Mouse (Mus musculus) heart, adult 2 months (tissue): ENCODE measurements around the gene Pogz.

ENCODE experiments used
- CTCF ChIP-seq: fragments of 200-600 bp; IDR thresholded peaks from 2 replicates; pipeline ENCODE4 v1.8.1; 2022; ENCODE audit warnings: antibody characterized with exemption, mild to moderate bottlenecking, moderate library complexity
- EP300 ChIP-seq: fragments of 200-500 bp; IDR thresholded peaks from 2 replicates; pipeline ENCODE4 v1.6.1; 2011; ENCODE audit warnings: low read depth, low read length, control low read depth; ENCODE audit not compliant: insufficient read depth
- POLR2A ChIP-seq: fragments of 200-500 bp; IDR thresholded peaks from 2 replicates; pipeline ENCODE4 v1.6.1; 2011; ENCODE audit warnings: mild to moderate bottlenecking, low read depth, low read length, control low read depth; ENCODE audit not compliant: insufficient read depth

DNA sequence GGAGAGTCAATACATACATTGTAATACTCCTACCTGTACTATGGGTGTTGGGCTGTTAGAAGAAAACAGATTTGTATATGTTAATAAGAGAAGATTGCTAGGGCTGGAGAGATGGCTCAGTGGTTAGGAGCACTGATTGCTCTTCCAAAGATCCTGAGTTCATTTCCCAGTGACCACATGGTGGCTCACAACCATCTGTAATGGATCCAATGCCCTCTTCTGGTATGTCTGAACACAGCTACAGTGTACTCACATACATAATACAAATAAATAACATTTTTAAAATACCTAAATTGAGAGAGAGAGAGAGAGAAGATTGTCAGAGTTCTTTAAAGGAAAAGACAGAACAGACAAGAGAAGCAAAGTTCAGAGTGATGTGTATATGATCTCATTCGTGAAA lies 29.1 kb upstream of the Pogz start:
- no peak for TF ChIP-seq POLR2A
- peak; percentile 14 for TF ChIP-seq CTCF
- TF ChIP-seq EP300, result no peak
